Mouse (Mus musculus): Measurements from ENCODE around the gene Gal3st2c.
"Not testable (repeated sequence)": the region's sequence is repeated elsewhere in the genome, so short reads cannot be mapped to it uniquely, and the experiment has no call there.

Gene Gal3st2c

DNA sequence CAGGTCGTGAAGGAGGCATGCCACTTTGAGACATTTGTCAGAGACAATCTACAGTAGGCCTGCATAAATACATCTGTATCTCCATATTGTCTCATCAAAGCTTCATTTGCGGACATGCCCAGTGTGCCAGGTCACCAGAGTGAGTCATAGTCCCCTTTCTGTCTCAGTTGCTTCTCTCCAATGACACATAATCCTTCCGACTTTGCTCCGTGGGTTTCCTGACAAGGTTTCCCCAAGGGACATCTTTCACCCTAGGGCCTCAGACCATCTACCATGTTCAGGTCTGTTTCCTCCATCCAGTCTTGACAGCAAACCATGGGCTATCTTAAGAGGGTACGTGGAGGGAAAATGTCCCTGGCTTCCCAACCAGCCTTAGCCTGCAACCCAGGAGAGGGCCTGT lies 60.8 kb downstream of the Gal3st2c start:
- DNase-seq: no peak

DNA sequence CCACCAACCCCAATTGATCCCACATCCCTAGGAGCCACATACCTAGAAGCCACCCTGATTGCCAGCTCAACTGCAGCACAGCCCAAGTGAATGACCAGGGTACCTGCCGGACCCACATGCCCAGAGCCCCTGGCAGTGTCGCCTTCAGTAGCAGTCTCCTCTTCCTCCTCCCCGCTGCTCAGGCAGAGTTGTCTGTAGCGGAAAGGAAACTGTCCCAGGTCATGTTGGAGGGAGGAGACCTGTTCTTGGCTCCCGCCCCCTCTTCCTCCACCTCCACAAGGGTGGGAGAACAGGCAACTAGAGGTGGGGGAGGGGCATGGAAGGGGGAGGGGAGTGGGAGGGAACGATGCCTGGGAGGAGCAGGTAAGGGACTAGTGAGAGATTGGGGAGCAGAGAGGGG lies 62.1 kb downstream of the Gal3st2c start, which contains the start of gene Pdcd1:
TSS of gene Pdcd1 (minus strand) at position 181 of the 400 bp plus-strand sequence.
- DNase-seq: no peak

DNA sequence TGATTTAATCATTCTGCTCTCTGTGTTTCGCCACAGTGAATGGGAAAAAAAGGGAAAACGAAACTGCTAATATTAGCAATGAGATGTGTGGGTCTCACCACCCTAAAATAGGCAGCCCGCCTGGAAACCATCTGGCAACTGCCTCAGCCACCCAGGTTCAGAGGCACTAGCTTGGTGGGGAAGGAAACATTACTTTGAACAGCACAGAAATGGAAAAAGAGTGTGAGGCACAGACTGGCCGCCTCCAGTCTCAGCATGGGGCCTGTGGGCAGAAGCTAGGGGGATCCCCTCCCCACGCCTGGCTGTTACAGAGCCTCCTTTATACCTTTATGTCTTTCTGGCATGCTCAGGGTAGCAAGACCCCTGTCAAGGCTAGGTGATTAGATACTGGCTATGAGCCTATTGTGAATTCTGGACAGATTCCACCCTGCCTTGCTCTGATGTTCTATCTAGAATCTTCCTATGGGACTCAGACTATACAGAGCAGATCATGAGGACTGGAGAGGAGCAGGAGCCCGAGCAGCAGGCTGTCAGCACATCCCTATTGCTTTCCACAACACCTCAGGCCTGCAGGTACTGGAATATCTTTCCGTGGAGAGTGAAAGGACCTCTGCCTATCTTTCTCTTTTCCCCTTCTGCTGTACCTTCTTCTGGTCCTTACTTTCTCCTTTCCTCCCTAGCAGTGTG lies 63.4 kb downstream of the Gal3st2c start:
- DNase-seq: no peak

DNA sequence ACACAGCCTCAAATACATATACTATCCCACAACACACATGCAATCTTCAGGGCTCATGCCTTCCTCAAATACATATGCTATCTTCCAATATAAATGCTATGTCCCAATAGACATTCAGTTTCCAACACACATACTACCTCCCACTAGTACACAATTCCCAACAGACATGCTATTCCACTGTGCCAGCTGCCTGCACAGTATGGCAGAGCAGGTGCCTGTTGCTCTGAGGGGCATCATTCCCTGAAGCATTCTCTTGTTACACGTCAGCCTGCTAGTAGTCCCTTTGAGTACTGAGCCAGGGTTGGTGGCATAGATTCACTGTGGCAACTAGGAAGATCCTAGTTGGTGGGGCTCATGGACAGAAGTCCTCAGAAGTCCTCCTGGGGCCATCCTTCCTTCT lies 64.2 kb downstream of the Gal3st2c start:
- DNase-seq: no peak

DNA sequence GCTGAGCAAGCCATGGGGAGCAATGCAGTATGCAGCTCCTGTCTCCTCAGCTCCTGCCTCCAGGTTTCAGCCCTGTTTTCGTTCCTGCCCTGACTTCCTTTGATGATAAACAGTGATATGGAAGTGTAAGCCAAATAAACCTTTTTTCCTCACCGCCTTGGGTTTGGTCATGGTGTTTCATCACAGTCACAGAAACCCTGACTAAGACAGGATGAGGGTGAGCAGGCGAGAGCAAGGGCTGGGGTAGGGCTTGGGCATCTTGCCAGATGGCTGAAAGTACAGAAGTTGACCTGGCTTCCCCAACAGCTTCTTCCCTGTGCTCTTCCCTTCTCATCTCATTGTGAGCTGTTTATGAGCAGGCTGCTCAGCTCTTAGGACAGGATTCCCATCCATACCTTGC lies 65.7 kb downstream of the Gal3st2c start:
- no peak for DNase-seq

DNA sequence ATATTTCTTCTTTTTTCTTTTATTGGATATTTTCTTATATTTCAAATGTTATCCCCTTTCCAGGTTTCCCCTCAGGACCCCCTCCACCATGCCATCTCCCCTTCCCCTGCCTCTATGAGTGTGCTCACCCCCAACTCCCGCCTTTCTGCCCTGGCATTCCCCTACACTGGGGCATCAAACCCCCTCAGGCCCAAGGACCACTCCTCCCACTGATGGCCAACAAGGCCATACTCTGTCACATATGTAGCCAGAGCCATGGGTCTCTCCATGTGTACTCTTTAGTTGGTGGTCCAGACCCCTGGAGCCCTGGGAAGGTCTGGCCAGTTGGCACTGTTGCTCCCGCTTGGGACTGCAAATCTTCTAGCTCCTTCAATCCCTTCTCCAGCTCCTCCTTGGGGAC lies 67.1 kb downstream of the Gal3st2c start:
- DNase-seq: no peak

DNA sequence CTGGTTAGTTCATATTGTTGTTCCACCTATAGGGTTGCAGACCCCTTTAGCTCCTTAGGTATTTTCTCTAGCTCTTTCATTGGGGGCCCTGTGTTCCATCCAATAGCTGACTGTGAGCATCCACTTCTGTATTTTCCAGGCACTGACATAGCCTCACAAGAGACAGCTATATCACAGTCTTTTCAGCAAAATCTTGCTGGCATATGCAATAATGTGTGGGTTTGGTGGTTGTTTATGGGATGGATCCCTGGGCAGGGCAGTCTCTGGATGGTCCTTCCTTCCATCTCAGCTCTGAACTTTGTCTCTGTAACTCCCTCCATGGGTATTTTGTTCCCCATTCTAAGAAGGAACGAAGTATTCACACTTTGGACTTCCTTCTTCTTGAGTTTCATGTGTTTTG lies 68.0 kb downstream of the Gal3st2c start:
- not testable (repeated sequence) for DNase-seq
